Mouse (Mus musculus) neural tube, embryonic 11.5 days (tissue): Measurements from ENCODE around the gene Otulin. TPM values are rescaled to one million over a fixed set of nuclear protein-coding genes. Genes with fewer than 3 reads are reported as not detected.

Experiments
- ATAC-seq: fragments of 200-750 bp; cut with Nextera tagmentation; 2 replicates; pipeline ENCODE4 v1.8.0; 2017; ENCODE audit warnings: moderate number of reproducible peaks, mild to moderate bottlenecking, moderate TSS enrichment, moderate library complexity; ENCODE audit not compliant: insufficient read depth, low FRiP score, low TSS enrichment
- DNase-seq: peaks from one replicate; pipeline ENCODE4 v3.0.0-alpha.2; 2015; ENCODE audit warnings: low spot score
- H3K27ac ChIP-seq: fragments of 300-500 bp; sonication (generic); 2 replicates; pipeline ENCODE4 v1.5.1; 2014; ENCODE audit warnings: low read depth, mild to moderate bottlenecking, low read length
- H3K27me3 ChIP-seq: fragments of 300-500 bp; sonication (generic); 2 replicates; pipeline ENCODE4 v1.6.1; 2014; ENCODE audit warnings: mild to moderate bottlenecking, low read length, mixed read lengths; ENCODE audit not compliant: control insufficient read depth, insufficient read depth
- H3K36me3 ChIP-seq: fragments of 300-500 bp; sonication (generic); 2 replicates; pipeline ENCODE4 v1.6.1; 2014; ENCODE audit warnings: mild to moderate bottlenecking, low read length, moderate library complexity, mixed read lengths; ENCODE audit not compliant: control insufficient read depth, insufficient read depth
- H3K4me1 ChIP-seq: fragments of 300-500 bp; sonication (generic); 2 replicates; pipeline ENCODE4 v1.6.1; 2014; ENCODE audit warnings: low read length, mixed read lengths; ENCODE audit not compliant: control insufficient read depth, insufficient read depth
- H3K4me2 ChIP-seq: fragments of 300-500 bp; sonication (generic); 2 replicates; pipeline ENCODE4 v1.6.1; 2014; ENCODE audit warnings: low read depth, mild to moderate bottlenecking, moderate library complexity
- H3K4me3 ChIP-seq: fragments of 300-500 bp; sonication (generic); 2 replicates; pipeline ENCODE4 v1.5.1; 2014; ENCODE audit warnings: low read depth, low read length
- H3K9ac ChIP-seq: fragments of 300-500 bp; sonication (generic); 2 replicates; pipeline ENCODE4 v1.6.1; 2014; ENCODE audit warnings: mild to moderate bottlenecking, low read length
- H3K9me3 ChIP-seq: fragments of 300-500 bp; sonication (generic); 2 replicates; pipeline ENCODE4 v1.6.1; 2016; ENCODE audit warnings: low read length; ENCODE audit not compliant: control insufficient read depth
- WGBS: fragments of 180-500 bp; shearing (Covaris S2); extraction: QIAGEN DNeasy Blood & Tissue Kit; methylation state at CpG from one replicate; pipeline ENCODE4 v1.1.7; 2014; 5-methylcytosine and 5-hydroxymethylcytosine counted together
- polyA plus RNA-seq: library from polyadenylated mRNA; unstranded; fragments of >200 nt; fragmentation: Nextera tagmentation; extraction: Ambion mirVana; gene quantifications from 2 replicates; pipeline ENCODE4 v1.2.1, GENCODE M21; 2014

Otulin gene
- polyA plus RNA-seq, 1 experiment from 2014 or later, result 32.8 TPM

DNA sequence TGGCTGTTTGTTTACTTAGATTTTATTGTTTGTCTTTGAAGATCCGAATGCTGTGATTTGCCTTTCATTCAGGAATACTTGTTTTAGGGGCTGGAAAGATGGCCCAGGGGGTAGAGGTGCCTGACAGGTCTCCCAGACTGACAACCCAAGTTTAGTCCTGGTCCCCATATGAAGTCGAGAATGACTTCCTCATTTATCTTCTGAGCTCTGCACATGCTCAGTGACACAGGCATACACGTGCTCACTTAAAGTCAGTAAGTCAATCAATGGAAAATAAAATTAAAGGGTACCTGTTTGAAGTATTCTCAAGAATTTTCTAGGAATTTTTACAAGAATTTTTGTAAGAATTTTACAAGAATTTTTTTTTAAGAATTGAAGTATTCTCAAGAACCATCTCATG, 97.5 kb downstream of the Otulin start:
- 62% methylated on average over 3 of the region's 3 CpGs for WGBS
- Histone ChIP-seq H3K9ac (no peak overlapping the region), H3K4me3 (no peak overlapping the region), H3K36me3 (no peaks in the 10 kb centered on the region), H3K27me3 (no peaks in the 10 kb centered on the region), H3K4me2 (no peak overlapping the region), H3K9me3 (no peaks in the 10 kb centered on the region), H3K27ac (no peak overlapping the region), H3K4me1 (no peaks in the 10 kb centered on the region)
- DNase-seq (no peak), ATAC-seq (no peak)

DNA sequence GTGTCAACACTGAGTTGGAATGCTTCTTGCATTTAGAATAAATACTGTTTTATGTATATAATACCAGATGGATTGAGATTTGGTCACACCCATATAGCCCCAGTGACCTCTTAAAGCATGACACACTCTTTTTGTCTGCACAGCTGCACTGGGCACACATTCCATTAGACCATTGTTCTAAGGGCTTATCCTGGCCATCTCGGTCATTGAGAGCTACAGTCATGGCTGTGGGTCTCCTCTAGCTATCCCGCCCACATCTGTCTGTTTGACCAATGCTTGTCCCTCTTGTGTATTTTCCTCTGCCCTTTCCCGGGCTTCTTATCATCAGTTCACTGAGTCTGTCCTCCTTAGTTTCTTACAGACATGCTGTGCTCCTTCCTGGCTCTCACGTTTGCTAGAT, 100.5 kb downstream of the Otulin start:
- no peaks in the 10 kb centered on the region for H3K9me3 ChIP-seq
- WGBS, result 62% methylated on average over 4 of the region's 4 CpGs
- no peak overlapping the region for H3K4me3 ChIP-seq
- DNase-seq (no peak), ATAC-seq (no peak)
- H3K4me2 ChIP-seq, result no peak overlapping the region
- no peak overlapping the region for H3K27ac ChIP-seq
- no peak overlapping the region for H3K9ac ChIP-seq
- H3K27me3 ChIP-seq, result no peaks in the 10 kb centered on the region
- H3K36me3 ChIP-seq, result no peaks in the 10 kb centered on the region
- no peaks in the 10 kb centered on the region for H3K4me1 ChIP-seq

DNA sequence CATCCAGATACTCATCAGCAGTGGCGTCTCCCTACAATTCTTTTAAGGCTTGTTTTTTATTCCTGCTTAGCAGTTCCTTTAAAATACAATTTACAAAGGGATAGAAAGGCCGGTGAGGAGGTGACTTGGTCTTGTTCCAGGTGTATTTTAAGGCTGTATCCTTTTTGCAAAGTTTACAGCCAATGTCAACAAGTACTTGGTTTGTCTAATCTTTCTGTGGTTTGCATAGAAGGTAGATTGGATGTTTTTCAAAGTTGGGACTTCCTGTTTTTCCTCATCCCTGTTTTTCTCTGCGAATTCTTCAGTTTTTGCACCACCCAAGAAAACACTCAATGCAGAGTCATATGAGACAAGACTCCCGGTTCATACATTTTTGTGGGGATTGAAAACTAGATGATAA, 101.6 kb downstream of the Otulin start:
- H3K4me1 ChIP-seq, result no peaks in the 10 kb centered on the region
- no peak overlapping the region for H3K4me2 ChIP-seq
- ATAC-seq (no peak), DNase-seq (no peak)
- H3K9me3 ChIP-seq, result no peaks in the 10 kb centered on the region
- no peak overlapping the region for H3K27ac ChIP-seq
- H3K4me3 ChIP-seq, result no peak overlapping the region
- no peak overlapping the region for H3K9ac ChIP-seq
- WGBS, result 87% methylated on average over 4 of the region's 4 CpGs
- no peaks in the 10 kb centered on the region for H3K27me3 ChIP-seq
- H3K36me3 ChIP-seq, result no peaks in the 10 kb centered on the region

DNA sequence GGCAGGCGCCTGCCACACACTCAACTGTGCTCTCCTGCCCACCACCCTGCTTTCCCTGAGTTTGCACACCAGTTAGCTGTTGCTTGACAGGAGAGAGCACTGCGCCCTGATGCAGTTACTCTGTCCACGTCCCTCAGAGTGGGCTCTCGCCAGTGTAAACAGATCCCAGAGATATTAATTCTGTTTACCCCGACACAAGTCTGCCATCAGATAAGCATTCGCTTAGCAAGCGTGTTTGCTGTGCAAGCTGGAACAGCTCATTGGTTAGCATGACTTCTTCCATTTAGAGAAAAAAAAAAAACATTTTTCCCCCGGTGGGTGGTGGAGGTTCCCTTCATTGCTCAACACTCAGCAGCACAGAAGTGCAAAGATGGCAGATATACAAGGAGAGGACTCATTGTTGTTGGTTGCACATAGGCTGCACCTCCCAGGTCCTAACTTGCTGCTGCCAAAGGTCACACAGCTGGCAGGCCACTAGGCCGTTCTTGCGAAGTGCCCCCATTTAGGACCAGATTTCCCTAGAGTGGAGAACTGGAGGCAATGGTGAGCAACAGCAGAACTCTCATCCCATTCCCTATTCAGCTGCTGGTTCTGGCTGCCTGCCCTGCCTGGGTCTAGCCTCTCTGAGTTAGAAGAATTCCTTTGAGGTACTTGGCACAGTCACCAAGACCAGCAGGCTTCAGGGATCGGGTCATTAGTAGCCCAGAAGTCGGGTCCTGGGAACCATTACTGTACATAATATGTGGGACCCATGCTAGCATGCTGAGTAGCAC, 105.1 kb downstream of the Otulin start:
- Histone ChIP-seq H3K9ac (no peak overlapping the region), H3K4me2 (no peak overlapping the region), H3K27ac (no peak overlapping the region), H3K4me1 (no peaks in the 10 kb centered on the region), H3K4me3 (no peak overlapping the region), H3K27me3 (no peaks in the 10 kb centered on the region), H3K36me3 (no peaks in the 10 kb centered on the region), H3K9me3 (no peaks in the 10 kb centered on the region)
- DNase-seq (no peak), ATAC-seq (no peak)
- 88% methylated on average over 12 of the region's 12 CpGs for WGBS

DNA sequence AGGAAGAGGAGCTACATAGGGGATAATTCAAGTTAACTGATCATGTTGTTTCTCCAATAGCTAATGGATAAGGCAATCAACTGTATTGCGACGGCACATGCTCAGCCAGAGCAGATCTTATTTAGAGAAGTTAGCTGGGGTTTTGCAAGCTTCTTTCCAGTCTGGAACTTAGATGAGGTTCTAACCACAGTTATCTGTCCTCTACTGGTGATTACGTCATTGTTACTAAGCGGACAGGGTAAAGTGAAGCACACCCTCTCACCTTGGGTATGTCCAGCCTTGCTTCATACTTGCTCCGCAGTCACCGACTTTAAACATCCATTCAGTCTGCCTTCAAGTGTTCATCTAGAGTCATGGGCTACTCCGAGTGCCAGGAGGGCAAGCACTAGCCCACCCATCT, 110.6 kb downstream of the Otulin start:
- ATAC-seq (no peak), DNase-seq (no peak)
- Histone ChIP-seq H3K4me3 (no peak overlapping the region), H3K9me3 (no peaks in the 10 kb centered on the region), H3K9ac (no peak overlapping the region), H3K4me1 (peaks cover 3% of the 10 kb centered on the region; the same call in 1 of the 2 replicates), H3K4me2 (no peak overlapping the region), H3K27me3 (no peaks in the 10 kb centered on the region), H3K36me3 (no peaks in the 10 kb centered on the region), H3K27ac (no peak overlapping the region)
- WGBS, result 92% methylated on average over 7 of the region's 7 CpGs

DNA sequence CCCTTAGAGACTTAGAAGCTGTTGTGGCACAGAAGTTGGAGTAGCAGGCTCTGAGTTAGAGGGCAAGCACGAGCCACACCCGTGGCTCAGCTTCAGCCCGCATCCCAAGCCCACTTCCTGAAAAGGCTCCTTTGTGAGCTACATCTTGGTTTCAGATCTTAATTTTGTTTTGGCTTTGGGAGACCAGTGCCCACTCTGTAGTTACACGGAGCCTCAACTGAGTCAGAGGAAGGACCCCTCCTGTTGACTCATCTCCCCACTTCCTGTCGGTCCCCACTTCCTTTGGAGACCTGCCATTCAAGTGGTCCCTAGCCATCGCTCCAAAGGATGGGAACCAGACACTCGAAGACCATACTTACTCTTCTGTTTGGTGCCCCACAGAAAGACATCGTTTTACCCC, 112.5 kb downstream of the Otulin start:
- no peaks in the 10 kb centered on the region for H3K36me3 ChIP-seq
- H3K4me2 ChIP-seq, result no peak overlapping the region
- H3K27ac ChIP-seq, result no peak overlapping the region
- WGBS, result 87% methylated on average over 8 of the region's 8 CpGs
- DNase-seq (no peak), ATAC-seq (no peak)
- no peaks in the 10 kb centered on the region for H3K27me3 ChIP-seq
- H3K9me3 ChIP-seq, result no peaks in the 10 kb centered on the region
- H3K4me1 ChIP-seq, result peaks cover 3% of the 10 kb centered on the region; the same call in 1 of the 2 replicates
- H3K4me3 ChIP-seq, result no peak overlapping the region
- no peak overlapping the region for H3K9ac ChIP-seq

DNA sequence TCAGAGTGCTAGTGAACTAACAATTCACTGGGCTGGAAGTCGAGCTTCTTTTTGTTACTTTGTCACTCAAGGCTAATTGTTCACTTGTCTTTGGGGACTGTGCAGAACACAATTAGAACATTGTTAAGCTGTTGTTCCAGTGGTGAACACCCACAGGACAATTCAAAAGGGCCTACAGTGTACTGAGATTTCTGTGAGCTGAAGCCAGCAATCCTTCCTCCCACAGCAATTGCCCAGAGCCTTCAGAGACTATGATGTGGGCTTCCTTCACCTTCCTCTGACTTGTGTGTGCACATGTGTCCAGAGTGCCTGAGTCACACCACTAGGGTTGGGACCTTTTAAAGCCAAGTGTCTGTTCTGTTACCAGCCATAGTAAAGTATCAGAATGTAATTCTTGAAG, 113.6 kb downstream of the Otulin start:
- DNase-seq (no peak), ATAC-seq (no peak)
- Histone ChIP-seq H3K27me3 (no peaks in the 10 kb centered on the region), H3K4me1 (peaks cover 3% of the 10 kb centered on the region; the same call in 1 of the 2 replicates), H3K9ac (no peak overlapping the region), H3K4me2 (no peak overlapping the region), H3K36me3 (no peaks in the 10 kb centered on the region), H3K4me3 (no peak overlapping the region), H3K9me3 (no peaks in the 10 kb centered on the region), H3K27ac (no peak overlapping the region)
- WGBS, result 35% methylated on average over 1 of the region's 1 CpGs

DNA sequence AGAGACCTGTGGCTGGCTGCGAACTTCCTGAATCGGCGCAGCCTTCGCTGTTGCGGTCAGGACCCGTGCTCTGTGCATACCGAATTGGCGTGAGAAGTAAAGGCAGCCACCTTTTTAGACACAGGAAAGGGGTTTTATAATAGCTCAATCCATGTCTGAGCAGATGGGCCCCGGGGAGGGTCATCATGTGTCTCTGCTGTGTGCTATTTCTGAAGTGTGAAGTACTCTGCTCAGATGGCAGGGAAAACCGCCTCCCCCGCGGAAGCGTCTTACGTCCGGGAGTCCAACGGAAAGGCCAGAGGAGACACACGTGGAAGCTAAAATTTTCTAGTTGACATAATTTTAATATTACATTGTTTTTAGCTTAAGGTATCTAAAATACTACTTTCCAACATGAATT, 121.5 kb downstream of the Otulin start:
- no peak for ATAC-seq
- no peaks in the 10 kb centered on the region for H3K4me1 ChIP-seq
- 96% methylated on average over 17 of the region's 17 CpGs for WGBS
- H3K9ac ChIP-seq, result no peak overlapping the region
- H3K4me2 ChIP-seq, result no peak overlapping the region
- H3K27me3 ChIP-seq, result no peaks in the 10 kb centered on the region
- DNase-seq, result no peak
- no peaks in the 10 kb centered on the region for H3K36me3 ChIP-seq
- H3K4me3 ChIP-seq, result no peak overlapping the region
- no peaks in the 10 kb centered on the region for H3K9me3 ChIP-seq
- no peak overlapping the region for H3K27ac ChIP-seq

DNA sequence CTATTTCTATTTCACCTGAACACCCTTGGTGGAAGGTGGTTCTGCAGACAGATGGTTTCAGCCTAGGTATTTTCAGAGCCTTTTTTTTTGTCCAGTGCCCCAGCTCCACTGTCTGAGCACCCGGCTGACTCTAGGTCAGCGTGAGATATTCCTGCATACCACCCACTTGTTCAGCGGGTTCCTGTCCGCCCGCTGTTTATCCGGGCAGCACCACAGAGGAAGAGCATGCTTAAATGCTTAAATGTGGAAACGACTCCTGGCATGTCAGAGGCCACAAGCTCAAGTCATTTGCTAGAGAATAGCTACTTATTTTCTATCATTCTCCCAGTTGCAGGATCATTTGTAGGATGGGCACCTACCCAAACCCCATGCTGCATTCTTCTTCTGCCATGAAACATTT, 122.3 kb downstream of the Otulin start:
- H3K4me1 ChIP-seq, result no peaks in the 10 kb centered on the region
- 95% methylated on average over 7 of the region's 7 CpGs for WGBS
- no peaks in the 10 kb centered on the region for H3K36me3 ChIP-seq
- H3K9me3 ChIP-seq, result no peaks in the 10 kb centered on the region
- H3K4me3 ChIP-seq, result no peak overlapping the region
- H3K9ac ChIP-seq, result no peak overlapping the region
- no peaks in the 10 kb centered on the region for H3K27me3 ChIP-seq
- H3K4me2 ChIP-seq, result no peak overlapping the region
- DNase-seq (no peak), ATAC-seq (no peak)
- H3K27ac ChIP-seq, result no peak overlapping the region
